In the genomic region with DNA sequence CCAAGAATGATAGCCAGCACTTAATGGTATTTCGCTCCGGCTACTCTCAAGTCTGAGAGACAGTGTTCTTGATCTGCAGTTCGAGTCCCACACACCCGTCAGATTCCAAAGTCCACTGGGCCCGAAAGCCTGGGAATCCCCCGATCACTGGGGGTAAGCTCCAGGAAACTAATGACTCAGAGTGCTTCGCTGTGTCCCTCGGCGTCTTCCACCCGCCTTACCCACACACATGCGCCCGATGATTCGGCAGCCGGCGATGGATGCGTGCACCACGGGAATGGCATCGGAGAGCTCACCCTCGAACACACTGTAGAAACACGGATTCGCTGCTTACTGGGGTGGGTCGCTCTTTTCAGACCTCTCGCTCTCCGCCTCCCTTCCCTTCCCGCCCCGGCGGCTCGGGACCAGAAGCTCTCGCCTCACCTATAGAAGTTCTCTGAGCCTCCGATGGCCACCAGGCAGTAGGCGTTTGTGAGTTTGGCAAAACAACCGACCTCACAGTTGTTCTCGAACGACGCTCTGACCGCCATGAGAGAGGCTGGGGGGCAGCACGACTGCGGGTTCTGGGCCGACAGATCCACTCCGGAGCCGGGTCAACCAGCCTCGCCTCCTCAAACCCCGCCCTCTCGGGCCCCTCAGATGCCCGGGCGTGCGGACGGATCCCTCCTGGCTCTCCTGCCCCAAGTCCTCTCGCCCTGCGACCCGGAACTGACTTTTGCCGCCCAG, we compare ENCODE assay signal across 8 mouse cellular contexts. TPM values are rescaled to one million over a fixed set of nuclear protein-coding genes. Genes with fewer than 3 reads are reported as not detected.
DNase-seq lines count a peak whose midpoint lies in the region; ATAC-seq and TF ChIP-seq lines count a peak whose summit lies in the region.

No protein-coding gene starts in this region.

- no peak for TF ChIP-seq POLR2A in brain, embryonic 14.5 days (IDR thresholded peaks at IDR 0.05; ENCODE audit: borderline replicate concordance, extremely low read depth, insufficient read depth, insufficient read length, poor library complexity, severe bottlenecking)

- peak overlapping the region; percentile 93 for H3K4me2 ChIP-seq in hindbrain, embryonic 13.5 days
- peak overlapping the region; percentile 86 for H3K4me2 ChIP-seq in liver, embryonic 13.5 days
- H3K4me2 ChIP-seq in stomach, embryonic 15.5 days, result peak overlapping the region; percentile 79

- peak overlapping the region; percentile 93 for H3K4me3 ChIP-seq in hindbrain, embryonic 13.5 days
- peak overlapping the region; percentile 85 for H3K4me3 ChIP-seq in liver, embryonic 13.5 days (replicated peaks)
- peak overlapping the region; percentile 83 for H3K4me3 ChIP-seq in stomach, embryonic 15.5 days (replicated peaks)

- peak overlapping the region; percentile 85 for H3K9ac ChIP-seq in hindbrain, embryonic 13.5 days
- H3K9ac ChIP-seq in liver, embryonic 13.5 days, result peak overlapping the region; percentile 88
- peak overlapping the region; percentile 70 for H3K9ac ChIP-seq in stomach, embryonic 15.5 days

- H3K4me1 ChIP-seq in hindbrain, embryonic 13.5 days (replicated peaks), result peaks cover 27% of the 10 kb centered on the region
- H3K4me1 ChIP-seq in liver, embryonic 13.5 days (replicated peaks), result peaks cover 28% of the 10 kb centered on the region
- H3K4me1 ChIP-seq in stomach, embryonic 15.5 days, result peaks cover 14% of the 10 kb centered on the region

- TF ChIP-seq CTCF in brain, embryonic 14.5 days (IDR thresholded peaks at IDR 0.05; ENCODE audit: borderline replicate concordance, extremely low read depth, insufficient read depth, insufficient read length), result no peak

- no peaks in the 10 kb centered on the region for H3K9me3 ChIP-seq in hindbrain, embryonic 13.5 days
- H3K9me3 ChIP-seq in liver, embryonic 13.5 days (replicated peaks), result no peaks in the 10 kb centered on the region
- no peaks in the 10 kb centered on the region for H3K9me3 ChIP-seq in stomach, embryonic 15.5 days

- peak; percentile 29 for DNase-seq in cerebellum, adult 9-10 months
- DNase-seq in cerebellum, adult 11 months, result no peak
- DNase-seq in 416B (ENCODE audit: low read depth), result peak; percentile 57
- DNase-seq in brain, embryonic 14.5 days (ENCODE audit: low read depth), result peak; percentile 9
- peak; percentile 22 for DNase-seq in liver, embryonic 13.5 days
- DNase-seq in right cerebral cortex, adult 18-20 months, result no peak

- H3K27me3 ChIP-seq in hindbrain, embryonic 13.5 days, result no peaks in the 10 kb centered on the region
- H3K27me3 ChIP-seq in liver, embryonic 13.5 days, result no peaks in the 10 kb centered on the region
- no peaks in the 10 kb centered on the region for H3K27me3 ChIP-seq in stomach, embryonic 15.5 days (replicated peaks)

- WGBS in hindbrain, embryonic 13.5 days, result 3% methylated on average over 51 of the region's 52 CpGs
- WGBS in liver, embryonic 13.5 days (ENCODE audit: insufficient replicate concordance), result 1% methylated on average over 52 of the region's 52 CpGs
- WGBS in stomach, embryonic 15.5 days, result 1% methylated on average over 52 of the region's 52 CpGs

- H3K36me3 ChIP-seq in hindbrain, embryonic 13.5 days, result peaks cover 29% of the 10 kb centered on the region
- H3K36me3 ChIP-seq in liver, embryonic 13.5 days, result peaks cover 31% of the 10 kb centered on the region
- peaks cover 11% of the 10 kb centered on the region; the same call in 1 of the 2 replicates for H3K36me3 ChIP-seq in stomach, embryonic 15.5 days

- no peak; the same call in 1 of the 2 replicates for ATAC-seq in hindbrain, embryonic 13.5 days (ENCODE audit: low FRiP score)
- peak; percentile 19 for ATAC-seq in liver, embryonic 13.5 days (ENCODE audit: low read depth)
- no peak for ATAC-seq in stomach, embryonic 15.5 days (ENCODE audit: insufficient read depth, low FRiP score, low read depth)

- H3K27ac ChIP-seq in hindbrain, embryonic 13.5 days, result peak overlapping the region; percentile 83
- peak overlapping the region; percentile 88 for H3K27ac ChIP-seq in liver, embryonic 13.5 days
- H3K27ac ChIP-seq in stomach, embryonic 15.5 days, result peak overlapping the region; percentile 91

RNA-seq across cellular contexts. Expression of a gene that starts 0.7 kb away (rescaled TPM):
- 88.8 and 100.0 TPM in 2 replicates for polyA plus RNA-seq in brain, embryonic 14.5 days (2012; rRNA removed)
- polyA plus RNA-seq in hindbrain, embryonic 13.5 days (2015; fragmentation: Nextera tagmentation; extraction: Ambion mirVana), result 148 and 152 TPM in 2 replicates
- 179 and 182 TPM in 2 replicates for polyA plus RNA-seq in liver, embryonic 13.5 days (2015; fragmentation: Nextera tagmentation; extraction: Ambion mirVana)
- polyA plus RNA-seq in stomach, embryonic 15.5 days (2015; fragmentation: Nextera tagmentation; extraction: Ambion mirVana), result 212 and 227 TPM in 2 replicates

RNA-seq across cellular contexts. Expression of a gene that starts 6.8 kb away (rescaled TPM):
- polyA plus RNA-seq in brain, embryonic 14.5 days (2012; rRNA removed), result 21.5 and 26.5 TPM in 2 replicates
- 28.5 and 28.6 TPM in 2 replicates for polyA plus RNA-seq in hindbrain, embryonic 13.5 days (2015; fragmentation: Nextera tagmentation; extraction: Ambion mirVana)
- polyA plus RNA-seq in liver, embryonic 13.5 days (2015; fragmentation: Nextera tagmentation; extraction: Ambion mirVana), result 5.5 and 5.7 TPM in 2 replicates
- polyA plus RNA-seq in stomach, embryonic 15.5 days (2015; fragmentation: Nextera tagmentation; extraction: Ambion mirVana), result 20.8 and 23.9 TPM in 2 replicates

RNA-seq across cellular contexts. Expression of a gene that starts 8.6 kb away (rescaled TPM):
- polyA plus RNA-seq in brain, embryonic 14.5 days (2012; rRNA removed), result 0.04 TPM in 2 replicates
- polyA plus RNA-seq in hindbrain, embryonic 13.5 days (2015; fragmentation: Nextera tagmentation; extraction: Ambion mirVana), result 0.60 and 0.63 TPM in 2 replicates
- 0.10 and 0.12 TPM in 2 replicates for polyA plus RNA-seq in liver, embryonic 13.5 days (2015; fragmentation: Nextera tagmentation; extraction: Ambion mirVana)
- 2.4 and 2.8 TPM in 2 replicates for polyA plus RNA-seq in stomach, embryonic 15.5 days (2015; fragmentation: Nextera tagmentation; extraction: Ambion mirVana)

RNA-seq across cellular contexts. Expression of a gene that starts 50.9 kb away (rescaled TPM):
- polyA plus RNA-seq in brain, embryonic 14.5 days (2012; rRNA removed), result 65.2 and 81.3 TPM in 2 replicates
- 11.3 and 11.9 TPM in 2 replicates for polyA plus RNA-seq in hindbrain, embryonic 13.5 days (2015; fragmentation: Nextera tagmentation; extraction: Ambion mirVana)
- not detected in 2 replicates for polyA plus RNA-seq in liver, embryonic 13.5 days (2015; fragmentation: Nextera tagmentation; extraction: Ambion mirVana)
- polyA plus RNA-seq in stomach, embryonic 15.5 days (2015; fragmentation: Nextera tagmentation; extraction: Ambion mirVana), result 0.22 and 0.32 TPM in 2 replicates

Comparison
In these comparisons a context has a peak if more than half of its experiments do, and no peak if none do; other contexts are left out.
1. DNase-seq: peak in cerebellum, adult 9-10 months (single experiment), 416B (single experiment), brain, embryonic 14.5 days (single experiment) and liver, embryonic 13.5 days (single experiment); none in cerebellum, adult 11 months (single experiment) and right cerebral cortex, adult 18-20 months (single experiment).
2. Peak in every context shown above with its lines, with median percentiles within 50 percentile points of each other: H3K27ac ChIP-seq, H3K4me2 ChIP-seq, H3K4me3 ChIP-seq and H3K9ac ChIP-seq.